Mouse (Mus musculus) hindbrain, embryonic 11.5 days (tissue): ENCODE results near the gene Efcab14. TPM values are rescaled to one million over a fixed set of nuclear protein-coding genes. Genes with fewer than 3 reads are reported as not detected.

Experiments used
- ATAC-seq: fragments of 200-750 bp; cut with Nextera tagmentation; 2 replicates; pipeline ENCODE4 v1.8.0; 2017; ENCODE audit warnings: mild to moderate bottlenecking, moderate TSS enrichment, moderate library complexity; ENCODE audit not compliant: low FRiP score
- DNase-seq: peaks from one replicate; pipeline ENCODE4 v3.0.0-alpha.2; 2015; ENCODE audit warnings: low spot score
- H3K27ac ChIP-seq: fragments of 300-500 bp; sonication (generic); 2 replicates; pipeline ENCODE4 v1.5.1; 2014; ENCODE audit warnings: mild to moderate bottlenecking, low read depth, low read length
- H3K27me3 ChIP-seq: fragments of 300-500 bp; sonication (generic); 2 replicates; pipeline ENCODE4 v1.6.1; 2014; ENCODE audit warnings: mild to moderate bottlenecking, low read length, moderate library complexity, mixed read lengths; ENCODE audit not compliant: control insufficient read depth, insufficient read depth
- H3K36me3 ChIP-seq: fragments of 300-500 bp; sonication (generic); 2 replicates; pipeline ENCODE4 v1.6.1; 2014; ENCODE audit warnings: mild to moderate bottlenecking, low read length, moderate library complexity, mixed read lengths; ENCODE audit not compliant: control insufficient read depth, insufficient read depth
- H3K4me1 ChIP-seq: fragments of 300-500 bp; sonication (generic); replicated peaks from 2 replicates; pipeline ENCODE4 v1.6.1; 2014; ENCODE audit warnings: low read length, mixed read lengths; ENCODE audit not compliant: control insufficient read depth, insufficient read depth
- H3K4me2 ChIP-seq: fragments of 300-500 bp; sonication (generic); replicated peaks from 2 replicates; pipeline ENCODE4 v1.6.1; 2014; ENCODE audit warnings: mild to moderate bottlenecking, low read depth, low read length
- H3K4me3 ChIP-seq: fragments of 300-500 bp; sonication (generic); 2 replicates; pipeline ENCODE4 v1.5.1; 2014; ENCODE audit warnings: low read depth, low read length
- H3K9ac ChIP-seq: fragments of 300-500 bp; sonication (generic); 2 replicates; pipeline ENCODE4 v1.6.1; 2014; ENCODE audit warnings: low read depth, low read length
- H3K9me3 ChIP-seq: fragments of 300-500 bp; sonication (generic); 2 replicates; pipeline ENCODE4 v1.6.1; 2016; ENCODE audit warnings: low read length; ENCODE audit not compliant: control insufficient read depth
- WGBS: fragments of 180-500 bp; shearing (Covaris S2); extraction: QIAGEN DNeasy Blood & Tissue Kit; methylation state at CpG from one replicate; pipeline ENCODE4 v1.1.7; 2014; 5-methylcytosine and 5-hydroxymethylcytosine counted together
- polyA plus RNA-seq: library from polyadenylated mRNA; unstranded; fragments of >200 nt; fragmentation: Nextera tagmentation; extraction: Ambion mirVana; gene quantifications from 2 replicates; pipeline ENCODE4 v1.2.1, GENCODE M21; 2014

The Efcab14 gene
- polyA plus RNA-seq, 1 experiment from 2014 or later: 45.0 TPM

GRCm38 (mm10) chr4:115733746-115734145 lies 3.8 kb upstream of the Efcab14 start:
- no peaks in the 10 kb centered on the region for H3K9me3 ChIP-seq
- peaks cover 2% of the 10 kb centered on the region; the same call in 1 of the 2 replicates for H3K4me1 ChIP-seq
- H3K4me3 ChIP-seq: no peak overlapping the region
- no peak overlapping the region for H3K9ac ChIP-seq
- no peak overlapping the region for H3K4me2 ChIP-seq
- no peak overlapping the region for H3K27ac ChIP-seq
- DNase-seq (no peak), ATAC-seq (no peak)
- WGBS: 82% methylated on average over 5 of the region's 5 CpGs
- H3K27me3 ChIP-seq: no peaks in the 10 kb centered on the region
- no peaks in the 10 kb centered on the region for H3K36me3 ChIP-seq

DNA sequence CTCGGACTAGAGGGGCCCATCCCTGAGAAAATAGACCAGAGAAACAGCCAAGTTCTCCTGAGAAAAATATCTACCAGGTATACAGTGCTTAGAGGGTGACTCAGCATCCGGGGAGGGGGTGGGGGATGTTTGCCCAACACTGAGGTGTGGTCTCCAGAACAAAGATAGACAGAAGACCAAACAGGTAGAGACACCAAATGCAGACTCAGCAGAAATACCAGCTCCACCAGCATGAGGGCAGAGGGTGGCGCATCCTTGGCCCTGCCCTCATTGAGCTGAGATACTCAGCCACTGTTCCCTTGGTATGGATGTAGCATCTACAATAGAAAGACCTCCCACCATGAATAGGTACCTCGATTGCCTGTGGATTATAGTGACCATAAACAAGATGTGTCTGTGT lies 2.7 kb upstream of the Efcab14 start:
- H3K4me3 ChIP-seq: no peak overlapping the region
- peaks cover 2% of the 10 kb centered on the region; the same call in 1 of the 2 replicates for H3K4me1 ChIP-seq
- WGBS: 75% methylated on average over 4 of the region's 4 CpGs
- H3K9ac ChIP-seq: no peak overlapping the region
- ATAC-seq: no peak
- H3K27me3 ChIP-seq: no peaks in the 10 kb centered on the region
- H3K36me3 ChIP-seq: no peaks in the 10 kb centered on the region
- H3K4me2 ChIP-seq: no peak overlapping the region
- no peak for DNase-seq
- H3K27ac ChIP-seq: no peak overlapping the region
- H3K9me3 ChIP-seq: no peaks in the 10 kb centered on the region

DNA sequence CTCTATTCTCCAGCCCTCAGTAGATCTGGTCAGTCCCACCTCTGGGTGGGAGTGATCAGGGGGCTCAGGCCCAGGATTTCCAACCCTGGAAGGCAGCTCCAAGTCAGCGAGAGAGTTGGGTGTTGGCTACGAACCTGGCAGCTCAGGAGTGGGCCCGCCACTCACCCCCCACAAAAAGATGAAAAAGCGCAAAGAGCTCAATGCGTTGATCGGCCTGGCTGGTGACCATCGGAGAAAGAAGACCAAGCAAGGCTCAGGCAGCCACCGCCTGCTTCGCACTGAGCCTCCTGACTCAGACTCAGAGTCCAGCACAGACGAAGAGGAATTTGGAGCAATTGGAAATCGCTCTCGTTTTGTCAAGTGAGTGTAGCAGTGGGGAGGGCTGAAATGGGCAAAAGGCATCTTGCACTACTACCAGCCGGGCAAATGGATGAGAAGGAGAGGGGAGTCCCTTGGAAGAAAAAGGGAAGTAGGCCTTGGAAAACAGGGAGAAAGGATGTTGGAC lies 989 bp downstream of the Efcab14 start:
- WGBS: 56% methylated on average over 13 of the region's 13 CpGs

GRCm38 (mm10) chr4:115742658-115743057 lies 5.1 kb downstream of the Efcab14 start:
- no peaks in the 10 kb centered on the region for H3K27me3 ChIP-seq
- no peak overlapping the region for H3K9ac ChIP-seq
- peaks cover 2% of the 10 kb centered on the region; the same call in 1 of the 2 replicates for H3K4me1 ChIP-seq
- H3K4me2 ChIP-seq: no peak overlapping the region
- no peaks in the 10 kb centered on the region for H3K9me3 ChIP-seq
- no peak for ATAC-seq
- H3K27ac ChIP-seq: no peak overlapping the region
- H3K4me3 ChIP-seq: no peak overlapping the region
- peaks cover 3% of the 10 kb centered on the region for H3K36me3 ChIP-seq
- DNase-seq: no peak

More for the DNA sequence above, 989 bp downstream of the Efcab14 start:
- peak overlapping the region; percentile 65; the same call in 1 of the 2 replicates for H3K9ac ChIP-seq
- peaks cover 3% of the 10 kb centered on the region; the same call in 1 of the 2 replicates for H3K36me3 ChIP-seq
- peak overlapping the region; percentile 62 for H3K4me3 ChIP-seq
- no peaks in the 10 kb centered on the region for H3K9me3 ChIP-seq
- ATAC-seq (no peak), DNase-seq (no peak)
- H3K4me1 ChIP-seq: peaks cover 2% of the 10 kb centered on the region; the same call in 1 of the 2 replicates
- H3K27me3 ChIP-seq: no peaks in the 10 kb centered on the region
- no peak overlapping the region for H3K27ac ChIP-seq
- peak overlapping the region; percentile 39 for H3K4me2 ChIP-seq

DNA sequence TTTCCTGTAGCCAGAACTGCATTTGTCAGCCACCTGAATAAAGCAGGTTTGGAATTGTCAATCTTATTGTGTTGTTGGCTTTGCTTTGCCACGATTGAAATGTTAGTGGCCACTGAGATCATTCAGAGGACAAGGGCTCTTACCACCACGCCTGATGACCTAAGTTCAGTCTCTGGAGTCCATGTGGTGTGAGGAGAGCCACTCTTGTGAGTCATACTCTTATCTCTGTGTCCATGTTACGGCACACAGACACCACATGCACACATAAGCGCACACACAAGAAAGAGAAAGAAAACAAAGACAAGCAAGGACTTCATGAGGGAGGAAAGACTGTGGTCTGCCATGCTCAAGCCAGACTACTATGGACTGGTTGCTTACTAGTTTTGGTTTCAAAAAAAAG lies 5.6 kb downstream of the Efcab14 start:
- Histone ChIP-seq H3K36me3 (peaks cover 3% of the 10 kb centered on the region), H3K9ac (no peak overlapping the region), H3K27ac (no peak overlapping the region), H3K27me3 (no peaks in the 10 kb centered on the region), H3K4me3 (no peak overlapping the region), H3K4me2 (no peak overlapping the region), H3K9me3 (no peaks in the 10 kb centered on the region), H3K4me1 (peaks cover 2% of the 10 kb centered on the region; the same call in 1 of the 2 replicates)
- no peak for ATAC-seq
- WGBS: 90% methylated on average over 4 of the region's 4 CpGs
- DNase-seq: no peak

DNA sequence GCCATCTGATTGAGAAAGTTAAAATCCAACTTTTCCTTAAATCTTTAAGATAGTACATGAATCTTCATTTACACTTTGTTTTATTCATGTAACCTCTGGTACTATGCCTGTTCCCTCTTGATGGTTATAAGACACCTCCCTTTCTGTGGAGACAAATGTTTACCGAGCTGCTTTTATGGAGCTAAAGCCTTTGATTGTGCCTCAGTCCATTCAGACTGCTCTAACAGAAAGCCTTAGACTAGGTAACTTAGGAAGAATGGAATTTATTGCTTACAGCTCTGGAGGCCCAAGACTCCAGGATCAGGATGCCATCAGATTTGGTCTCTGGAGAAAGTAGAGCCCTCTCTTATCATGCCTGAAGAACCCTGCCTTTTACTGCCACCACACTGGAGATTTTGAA lies 10.6 kb downstream of the Efcab14 start:
- H3K36me3 ChIP-seq: peaks cover 3% of the 10 kb centered on the region; the same call in 1 of the 2 replicates
- H3K4me1 ChIP-seq: no peaks in the 10 kb centered on the region
- no peaks in the 10 kb centered on the region for H3K9me3 ChIP-seq
- ATAC-seq (no peak), DNase-seq (no peak)
- WGBS: 62% methylated on average over 1 of the region's 1 CpGs
- no peak overlapping the region for H3K27ac ChIP-seq
- no peak overlapping the region for H3K4me2 ChIP-seq
- no peak overlapping the region for H3K9ac ChIP-seq
- H3K4me3 ChIP-seq: no peak overlapping the region
- no peaks in the 10 kb centered on the region for H3K27me3 ChIP-seq

GRCm38 (mm10) chr4:115749336-115749735 lies 11.8 kb downstream of the Efcab14 start:
- no peak for ATAC-seq

DNA sequence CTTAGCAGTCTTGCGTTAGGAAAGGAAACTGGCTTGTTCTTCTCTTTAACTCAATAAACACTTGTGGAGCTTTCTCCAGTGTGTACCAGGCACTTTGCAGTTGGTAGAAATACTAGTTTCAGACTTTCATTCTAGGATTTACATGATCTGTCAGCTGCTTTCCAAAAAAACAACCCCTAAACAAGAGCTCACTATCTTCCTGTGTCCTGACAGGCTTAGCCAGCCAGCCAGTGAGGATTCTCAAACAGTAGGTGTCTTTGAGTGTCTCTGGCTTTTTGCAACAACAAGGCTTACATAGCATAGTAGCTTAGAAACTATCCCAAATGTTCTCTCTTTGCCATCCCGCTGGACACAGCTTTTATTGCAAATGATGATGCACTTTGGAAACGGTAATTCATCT lies 16.6 kb downstream of the Efcab14 start:
- Histone ChIP-seq H3K4me3 (no peak overlapping the region), H3K4me1 (no peaks in the 10 kb centered on the region), H3K27me3 (no peaks in the 10 kb centered on the region), H3K36me3 (0 out of 2 replicates have a peak, but pooled peaks cover 5% of the 10 kb centered on the region), H3K9me3 (no peaks in the 10 kb centered on the region), H3K9ac (no peak overlapping the region), H3K4me2 (no peak overlapping the region), H3K27ac (no peak overlapping the region)
- DNase-seq (no peak), ATAC-seq (no peak)
- WGBS: 96% methylated on average over 3 of the region's 3 CpGs

More at GRCm38 (mm10) chr4:115749336-115749735, 11.8 kb downstream of the Efcab14 start:
- H3K4me1 ChIP-seq: no peaks in the 10 kb centered on the region
- no peaks in the 10 kb centered on the region for H3K9me3 ChIP-seq
- no peak overlapping the region for H3K4me2 ChIP-seq
- H3K27me3 ChIP-seq: no peaks in the 10 kb centered on the region
- H3K4me3 ChIP-seq: no peak overlapping the region
- DNase-seq: no peak
- H3K27ac ChIP-seq: no peak overlapping the region
- no peak overlapping the region for H3K9ac ChIP-seq
- H3K36me3 ChIP-seq: peaks cover 3% of the 10 kb centered on the region; the same call in 1 of the 2 replicates
- WGBS: 91% methylated on average over 1 of the region's 1 CpGs

- ATAC-seq (no peak), DNase-seq (no peak)
- no peak overlapping the region for H3K9ac ChIP-seq
- no peak overlapping the region for H3K4me3 ChIP-seq
- 0 out of 2 replicates have a peak, but pooled peaks cover 5% of the 10 kb centered on the region for H3K36me3 ChIP-seq
- H3K4me1 ChIP-seq: no peaks in the 10 kb centered on the region
- no peaks in the 10 kb centered on the region for H3K27me3 ChIP-seq
- H3K27ac ChIP-seq: no peak overlapping the region
- H3K4me2 ChIP-seq: no peak overlapping the region
- WGBS: 98% methylated on average over 1 of the region's 1 CpGs
- no peaks in the 10 kb centered on the region for H3K9me3 ChIP-seq
These were observed 17.3 kb downstream of the Efcab14 start for GRCm38 (mm10) chr4:115754851-115755250.
